Mouse (Mus musculus) natural killer cell, adult 2 months (primary cell): ENCODE data around the gene Babam2.
"Not testable (repeated sequence)": the region's sequence is repeated elsewhere in the genome, so short reads cannot be mapped to it uniquely, and the experiment has no call there.

Experiments
- DNase-seq, 2 experiments: peaks; one replicate each; pipeline ENCODE4 v3.0.0; 2022; ENCODE audit warnings: low spot score in 2 of 2

Babam2 gene

DNA sequence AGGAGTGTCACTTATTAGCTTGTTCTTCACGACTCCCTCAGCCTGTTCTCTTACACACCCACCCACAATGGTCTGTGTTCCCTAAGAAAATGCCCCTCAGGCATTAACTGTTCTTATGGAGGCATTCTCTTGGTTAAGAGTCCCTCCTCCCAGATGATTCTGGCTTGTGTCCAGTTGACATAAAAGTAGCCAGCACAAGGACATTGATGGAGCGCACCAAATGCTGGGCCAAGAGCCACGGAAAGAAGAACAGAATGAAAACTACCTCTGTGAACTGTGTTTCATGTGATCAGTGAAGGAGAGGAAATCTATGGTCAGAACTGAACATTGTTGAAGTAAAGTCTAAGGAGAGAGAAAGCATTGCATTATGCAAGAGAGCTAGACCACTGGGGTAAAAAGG is 89.7 kb downstream of the Babam2 start:
- no peak for DNase-seq

DNA sequence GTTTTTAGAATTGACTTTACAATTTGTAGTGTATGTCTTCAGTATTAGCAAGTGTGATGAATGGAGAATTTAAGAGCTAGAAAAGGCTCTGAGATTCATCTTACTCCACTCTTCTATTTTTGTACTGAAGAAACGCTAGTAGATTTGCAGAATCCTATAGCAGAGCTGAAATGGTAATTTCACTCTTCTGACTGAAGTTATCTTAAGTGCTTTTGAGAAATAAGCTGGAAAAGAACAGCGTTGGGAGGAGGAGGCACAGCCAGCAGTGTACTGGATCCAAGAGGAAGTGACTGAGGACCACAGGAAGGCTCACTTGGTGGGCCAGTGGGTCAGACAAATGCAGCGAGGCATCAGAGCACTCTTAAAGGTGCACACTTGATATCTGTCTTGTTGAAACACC is 90.1 kb downstream of the Babam2 start:
- no peak for DNase-seq

DNA sequence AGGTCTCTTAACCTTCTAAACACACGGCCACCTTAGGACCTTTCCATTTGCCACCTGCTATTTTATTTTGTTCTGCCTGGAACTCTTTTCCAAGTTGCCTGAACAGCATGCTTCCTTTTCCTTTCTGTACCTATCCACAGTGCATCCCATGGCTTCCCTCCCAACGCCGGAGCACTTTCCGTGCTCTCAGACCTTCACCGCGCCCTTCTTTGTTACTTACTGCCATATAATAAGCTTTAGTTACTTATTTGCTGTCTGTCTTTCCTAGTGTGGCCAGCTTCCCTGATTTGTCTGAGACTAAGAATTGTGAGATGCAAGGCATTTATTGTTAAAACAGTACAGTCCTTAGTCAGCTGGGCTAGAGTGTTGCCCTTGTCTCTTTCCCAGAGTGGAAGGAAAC is 94.9 kb downstream of the Babam2 start:
- no peak for DNase-seq

DNA sequence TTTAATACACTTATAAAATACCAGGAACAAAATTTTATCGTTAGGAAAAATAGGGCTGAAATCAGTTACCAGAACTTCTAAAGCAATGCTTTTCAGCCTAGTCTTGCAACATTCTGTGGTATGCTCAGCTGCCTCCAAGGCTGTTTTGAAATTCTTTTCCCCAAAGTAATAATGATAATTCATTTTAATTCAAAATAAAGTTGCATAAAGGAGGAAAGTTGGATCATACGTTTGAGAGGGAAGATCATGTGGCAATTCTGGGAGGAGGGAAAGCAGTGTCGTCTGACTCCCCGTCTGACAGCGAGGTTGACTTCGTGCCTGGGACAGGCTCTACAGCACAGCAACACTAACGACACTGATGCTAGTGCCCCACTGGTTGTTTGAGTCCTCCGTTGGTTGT is 95.4 kb downstream of the Babam2 start:
- DNase-seq = no peak

DNA sequence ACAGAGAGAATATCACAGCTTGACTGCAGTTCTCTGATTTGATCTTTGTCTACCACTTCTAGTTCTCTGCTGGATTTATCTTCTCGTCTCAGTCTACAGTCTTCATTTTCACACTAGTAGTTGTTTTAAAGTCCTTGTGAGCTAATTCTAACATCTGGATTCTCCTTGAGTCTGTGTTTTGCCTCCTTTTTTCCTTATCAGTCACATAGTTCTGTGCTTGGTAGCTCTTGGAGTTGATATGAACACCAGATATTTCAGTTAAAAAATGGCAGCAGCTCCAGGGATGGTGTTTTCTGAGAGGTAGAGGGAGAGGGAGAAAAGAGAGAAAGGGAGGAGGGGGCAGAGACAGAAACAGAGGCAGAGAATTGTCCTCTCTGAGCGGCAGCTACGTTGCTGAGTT is 97.9 kb downstream of the Babam2 start:
- no peak for DNase-seq

DNA sequence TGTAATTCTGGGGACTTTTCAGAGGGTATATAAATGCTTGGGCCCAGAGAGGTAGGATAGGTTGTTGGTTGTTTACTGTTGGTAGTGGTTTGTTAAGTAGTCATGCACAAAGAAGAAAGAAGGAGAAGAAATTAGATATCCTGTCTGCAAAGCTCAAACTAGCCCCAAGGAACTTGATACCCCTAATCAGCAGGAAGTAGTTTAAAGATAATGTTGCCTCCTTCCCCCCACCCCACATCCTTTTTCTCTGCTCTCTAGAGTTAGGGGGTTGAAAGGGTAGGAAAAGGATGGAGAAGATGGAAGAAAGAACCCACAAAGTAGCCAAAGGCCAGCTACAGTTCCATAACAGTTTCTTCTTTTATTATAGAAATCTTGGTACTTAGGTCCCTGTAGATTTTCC is 99.5 kb downstream of the Babam2 start:
- no peak for DNase-seq

DNA sequence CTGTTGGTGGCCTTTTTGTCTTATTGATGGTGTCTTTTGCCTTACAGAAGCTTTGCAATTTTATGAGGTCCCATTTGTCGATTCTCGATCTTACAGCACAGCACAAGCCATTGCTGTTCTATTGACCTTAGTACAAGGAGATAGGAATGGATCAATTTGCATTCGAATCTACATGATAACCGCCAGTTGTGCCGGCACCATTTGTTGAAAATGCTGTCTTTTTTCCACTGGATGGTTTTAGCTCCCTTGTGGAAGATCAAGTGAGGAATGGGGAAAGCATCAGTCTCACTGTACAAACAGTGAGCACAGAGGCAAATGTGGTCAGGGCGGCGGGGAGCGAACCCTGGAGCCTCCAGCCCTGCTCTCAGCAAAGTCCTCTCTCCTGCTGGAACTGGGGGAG is 106.7 kb downstream of the Babam2 start:
- not testable (repeated sequence) for DNase-seq

DNA sequence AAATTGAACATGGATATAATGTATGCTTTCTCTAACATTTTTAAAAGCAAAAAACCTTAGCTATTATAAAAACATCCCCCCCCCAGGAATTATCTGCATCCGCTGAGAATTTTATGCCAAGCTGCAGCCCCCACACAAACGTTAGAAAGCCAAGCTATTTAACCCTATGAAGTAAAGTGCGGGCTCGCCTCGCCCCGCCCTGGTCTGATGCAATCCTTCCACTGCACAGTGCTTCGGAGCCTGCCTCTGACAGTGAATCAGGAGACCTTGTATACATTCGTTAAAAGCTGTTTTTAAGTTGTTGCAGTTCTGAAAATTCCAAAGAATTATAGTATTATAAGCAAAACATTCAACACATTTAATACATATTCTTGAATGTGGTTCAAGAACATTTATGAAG is 107.3 kb downstream of the Babam2 start:
- DNase-seq = no peak

DNA sequence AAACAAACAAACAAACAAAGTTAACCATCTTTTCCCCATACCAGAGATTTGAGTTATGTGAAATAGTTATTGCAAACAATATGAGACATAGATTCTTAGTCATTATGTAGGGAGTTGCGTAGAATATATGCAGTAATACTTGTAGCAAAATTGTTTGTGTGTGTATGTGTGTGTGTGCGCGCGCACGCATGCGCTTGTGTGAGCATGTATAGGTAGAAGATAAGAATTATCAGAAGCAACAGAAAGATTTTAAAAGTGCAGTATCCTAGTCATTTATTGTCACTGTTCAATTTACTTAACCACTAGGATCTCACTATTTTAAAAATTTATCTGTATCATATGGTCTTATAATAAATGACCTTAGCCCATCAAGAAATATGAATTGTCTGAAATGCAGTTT is 109.8 kb downstream of the Babam2 start:
- no peak for DNase-seq

DNA sequence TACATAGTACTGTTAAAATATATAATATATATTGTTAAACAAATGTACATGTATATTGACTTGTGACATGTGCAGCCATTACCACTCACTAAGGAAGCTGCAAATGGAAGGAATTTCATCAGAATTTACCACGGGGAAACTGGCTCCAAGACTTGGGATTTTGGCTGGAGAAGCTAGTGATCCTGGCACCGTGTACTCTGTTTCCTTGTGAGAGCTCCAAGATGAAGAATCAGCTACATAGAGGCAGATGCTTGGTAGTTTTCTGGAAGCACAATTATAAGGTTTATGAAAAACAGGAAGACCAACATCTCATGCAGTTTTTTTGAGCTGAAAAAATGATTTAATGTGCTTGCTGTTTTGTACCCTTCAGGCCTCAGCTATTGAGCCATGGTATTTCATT is 110.8 kb downstream of the Babam2 start:
- no peak for DNase-seq

DNA sequence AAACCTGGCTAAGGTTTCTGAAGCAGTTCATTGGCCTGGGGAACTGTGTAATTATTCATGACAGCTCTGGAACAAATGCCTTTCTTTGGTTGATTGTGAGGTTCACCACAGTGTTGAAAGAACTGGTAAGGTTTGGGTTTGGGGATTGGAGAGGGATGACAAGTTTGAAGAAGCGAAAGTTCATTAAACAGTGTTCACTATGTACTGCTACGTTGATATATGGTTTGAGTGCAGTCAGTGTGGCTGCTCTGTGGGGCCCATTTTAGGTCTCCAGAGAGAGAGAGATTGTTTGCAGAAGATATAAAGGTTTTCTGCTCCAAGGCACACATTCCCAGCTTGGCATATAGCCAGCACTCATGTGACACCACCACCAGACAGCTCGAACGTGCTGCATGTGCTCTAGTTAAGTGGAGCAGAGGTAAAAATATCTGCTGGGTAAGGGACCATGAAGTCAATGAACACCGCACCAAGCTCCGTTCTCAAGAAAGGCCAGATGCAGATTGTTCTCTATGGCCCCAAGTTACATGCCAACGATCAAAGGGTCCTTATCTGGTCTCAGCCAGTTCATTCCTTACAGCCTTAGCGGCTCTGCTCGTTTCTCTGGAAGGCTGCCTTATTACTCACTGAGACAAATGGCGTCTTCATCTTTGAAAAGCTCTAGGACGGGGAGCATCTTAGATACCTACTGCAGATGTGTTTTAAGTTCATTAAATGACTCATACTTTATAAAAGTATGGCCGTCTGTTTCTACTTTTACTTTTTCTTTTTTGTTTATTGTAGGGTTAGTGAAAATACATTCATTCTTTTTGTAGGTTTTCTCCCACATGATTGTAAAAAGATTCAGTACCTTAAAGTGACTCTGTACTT is 113.5 kb downstream of the Babam2 start:
- peak in 1 of 2 experiments; percentile 11 for DNase-seq

DNA sequence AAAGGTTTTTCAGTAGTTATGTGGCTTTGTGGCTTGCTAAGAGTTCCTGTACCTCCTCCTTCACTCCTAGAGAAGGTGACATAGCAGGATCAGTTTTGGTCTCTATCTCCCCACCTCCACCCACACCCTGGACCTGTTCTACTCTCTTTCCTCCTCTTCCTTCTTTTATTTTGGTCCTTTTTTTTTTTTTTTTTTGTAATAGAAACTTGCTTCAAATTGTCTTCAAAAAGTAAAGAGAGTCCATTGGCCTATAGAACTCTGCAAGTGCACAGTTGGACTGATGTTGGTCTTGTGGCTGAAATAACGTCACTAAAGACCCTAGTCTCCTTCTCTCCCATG is 114.1 kb downstream of the Babam2 start:
- DNase-seq = no peak

DNA sequence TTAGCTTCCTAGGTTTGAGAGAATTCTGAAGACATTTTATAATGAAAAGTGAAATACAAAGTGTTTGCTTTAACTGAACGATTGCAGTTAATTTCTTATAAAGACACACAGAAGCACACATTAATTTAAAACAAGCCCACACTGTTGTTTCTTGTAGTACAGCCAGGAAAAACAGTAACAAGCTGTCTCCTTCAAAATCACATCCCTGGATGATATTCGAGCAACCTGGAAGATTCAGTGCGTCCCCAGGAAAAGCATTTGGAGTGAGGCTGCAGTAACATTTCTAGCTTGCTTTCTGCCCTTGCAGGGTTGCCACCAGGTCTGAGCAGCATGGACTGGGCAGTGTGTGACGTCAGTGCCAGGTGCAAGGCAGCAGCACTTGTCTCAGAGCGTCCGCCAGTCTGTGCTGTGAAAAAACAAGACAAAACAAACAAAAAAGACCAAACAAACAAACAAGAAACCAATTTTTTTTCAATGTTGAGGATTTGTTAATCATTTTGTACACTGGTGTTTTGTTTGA is 115.7 kb downstream of the Babam2 start:
- DNase-seq = no peak

DNA sequence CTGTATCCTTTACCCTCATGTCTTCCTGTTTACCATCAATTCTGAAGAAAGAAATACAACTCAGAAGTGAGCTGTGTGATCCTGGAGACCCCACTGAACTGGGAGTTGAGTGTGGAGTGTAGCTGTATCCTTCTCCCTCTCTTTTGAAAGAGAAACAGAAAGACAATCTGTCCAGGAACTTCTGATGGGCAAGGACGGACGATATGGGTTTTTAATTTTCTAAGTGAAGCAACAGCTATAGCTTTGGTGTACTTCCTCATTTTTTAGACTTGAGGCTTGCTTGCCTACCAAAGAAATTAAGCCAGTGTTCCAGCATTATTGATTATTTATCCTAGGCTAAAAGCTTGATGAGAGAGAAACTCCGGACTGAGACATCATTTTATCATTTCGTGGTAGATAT is 116.6 kb downstream of the Babam2 start:
- no peak for DNase-seq

DNA sequence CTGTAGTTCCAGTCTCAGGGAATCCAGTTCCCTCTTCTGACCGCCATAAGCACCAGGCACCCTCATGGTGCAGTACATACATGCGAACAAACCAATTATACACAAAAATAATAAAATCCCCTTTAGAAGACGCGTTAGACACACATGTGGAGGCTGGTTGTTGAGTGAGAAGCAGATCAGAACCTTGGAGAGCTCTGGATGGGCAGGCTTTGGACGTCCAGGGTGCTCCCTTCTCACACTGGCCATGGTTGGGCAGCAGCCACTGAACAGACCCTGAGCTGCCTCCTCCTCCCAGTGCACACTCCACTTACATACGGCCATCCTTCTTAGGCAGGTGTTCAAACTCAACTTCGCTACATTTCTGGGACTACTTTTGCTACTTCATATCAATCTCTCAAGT is 117.6 kb downstream of the Babam2 start:
- DNase-seq = no peak

DNA sequence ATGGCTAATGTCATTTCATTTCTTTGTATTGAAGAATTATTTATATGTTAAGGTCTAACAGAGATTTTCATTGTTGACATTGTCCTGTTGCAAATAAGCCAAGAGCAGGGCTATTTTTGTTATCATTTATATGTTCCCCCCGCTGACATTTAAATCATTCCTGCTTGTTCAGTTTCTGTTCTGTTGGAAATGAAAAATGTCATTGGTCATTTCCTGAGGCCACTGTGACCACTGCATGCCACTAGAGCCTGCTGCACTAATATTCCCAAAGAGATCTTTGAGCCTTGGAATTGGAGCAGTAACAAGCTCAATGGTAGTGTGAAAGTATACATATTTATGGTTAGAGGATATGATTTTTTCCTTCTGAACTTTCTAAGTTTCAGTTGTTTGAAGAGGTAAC is 118.6 kb downstream of the Babam2 start:
- DNase-seq = no peak

DNA sequence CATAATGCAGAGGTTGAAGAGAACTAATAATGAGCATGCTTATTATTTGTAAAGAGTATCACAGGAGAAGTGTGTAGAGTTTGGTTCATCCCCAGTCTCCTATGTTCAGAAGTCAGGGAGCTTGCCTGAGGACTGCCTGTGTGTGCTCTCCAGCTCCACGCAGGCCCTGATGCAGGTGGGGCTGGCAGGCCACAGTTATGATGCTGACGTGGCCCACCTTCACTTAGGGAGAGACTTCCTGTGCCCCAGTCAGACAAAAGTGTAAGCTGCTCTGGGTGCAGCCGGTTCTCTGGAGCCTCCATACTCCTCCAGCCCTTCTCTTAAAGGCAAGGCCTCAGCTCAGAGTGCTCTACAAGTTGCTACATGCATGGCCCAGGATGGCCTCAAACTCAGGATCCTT is 123.3 kb downstream of the Babam2 start:
- no peak for DNase-seq

DNA sequence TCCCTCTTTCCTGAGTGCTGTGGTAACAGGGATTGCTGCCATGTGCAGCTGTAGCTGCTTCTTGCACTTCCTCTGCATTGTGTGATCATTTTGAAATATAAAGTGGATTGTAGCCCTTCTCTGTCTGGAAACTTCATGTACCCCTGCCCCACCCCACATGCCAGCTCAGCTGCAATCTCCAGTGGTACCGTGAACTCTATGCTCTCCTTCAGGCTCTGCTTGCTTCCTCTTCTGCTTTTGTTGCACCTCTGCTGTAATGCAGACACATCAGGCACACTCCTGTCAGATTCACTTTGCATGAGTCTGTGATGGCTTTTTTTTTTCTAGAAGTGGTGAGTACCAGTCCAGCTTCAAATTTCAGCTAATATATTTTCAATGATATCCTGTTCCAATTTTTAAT is 123.7 kb downstream of the Babam2 start:
- no peak for DNase-seq

DNA sequence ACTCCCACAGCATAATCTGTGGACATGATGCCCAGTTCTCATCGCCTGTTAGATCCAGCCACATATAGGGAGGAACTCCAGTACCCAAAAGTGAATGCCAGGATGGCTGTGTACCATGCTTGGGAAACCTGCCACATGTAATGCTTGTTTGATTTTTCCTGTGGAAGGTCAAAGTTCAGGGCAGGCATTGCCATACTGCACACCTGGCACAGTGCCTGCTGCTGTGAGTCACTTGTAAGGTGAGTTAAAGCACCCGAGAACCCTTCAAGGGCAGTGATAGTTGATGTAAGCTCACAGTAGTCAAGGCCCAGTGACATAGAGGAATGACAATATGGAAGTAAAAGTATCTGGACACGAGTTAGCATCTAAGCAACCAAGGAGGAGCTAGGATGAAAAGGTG is 126.2 kb downstream of the Babam2 start:
- DNase-seq = no peak

DNA sequence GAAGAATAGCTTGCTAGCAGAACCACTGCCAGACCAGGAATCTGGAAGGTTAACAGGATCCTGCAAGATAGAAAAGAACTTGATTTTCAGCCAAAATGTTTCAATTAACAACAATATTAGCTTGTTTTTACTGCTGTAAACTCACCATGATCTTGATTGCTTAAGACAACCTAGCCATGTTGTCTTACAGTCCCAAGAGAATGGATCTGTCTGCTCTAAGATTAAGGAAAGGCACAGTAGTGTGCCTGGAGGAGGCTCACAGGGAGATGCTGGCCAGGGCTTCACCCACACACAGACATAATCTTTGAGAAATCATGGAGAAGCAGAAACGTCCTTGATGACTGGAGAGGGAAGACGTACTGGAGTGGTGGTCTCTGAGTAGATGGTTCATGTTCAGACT is 126.6 kb downstream of the Babam2 start:
- no peak for DNase-seq

DNA sequence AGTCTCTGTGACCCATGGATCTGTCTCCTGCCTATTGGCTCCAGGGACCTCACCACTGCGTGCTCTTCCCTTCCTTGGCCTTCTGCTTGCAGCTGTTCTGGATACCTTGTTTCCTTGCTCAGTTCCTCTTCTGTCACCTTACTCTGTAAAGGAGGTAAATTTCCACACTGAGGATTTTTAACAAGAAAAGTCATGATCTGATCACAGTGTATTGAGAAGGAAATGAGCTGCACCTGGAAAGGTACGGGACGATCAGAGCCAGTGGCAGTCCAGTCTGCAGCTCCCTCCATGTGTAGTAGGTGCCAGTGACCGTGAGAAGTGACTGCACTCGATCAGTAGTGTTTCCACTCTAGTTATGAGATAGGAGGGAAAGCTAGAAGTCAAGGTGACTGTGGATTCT is 129.8 kb downstream of the Babam2 start:
- no peak for DNase-seq

DNA sequence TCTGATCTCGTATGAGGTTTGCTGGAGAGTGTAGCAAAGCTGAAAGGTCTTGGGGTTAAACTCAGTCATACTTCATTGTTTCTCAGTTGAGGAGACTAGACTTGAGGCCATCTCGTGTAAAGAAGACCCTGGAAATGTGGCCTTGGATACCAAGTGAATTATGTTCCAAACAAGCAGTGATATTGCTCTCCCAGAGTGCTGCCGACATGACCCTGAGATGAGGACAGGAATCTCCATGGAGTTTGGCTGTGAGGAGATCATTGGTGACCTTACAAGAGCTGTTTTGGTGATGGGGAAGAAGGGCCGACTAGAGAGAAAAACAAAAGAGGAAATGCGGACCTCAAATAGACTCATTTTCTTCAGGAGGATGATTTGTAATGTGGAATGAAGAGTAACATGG is 130.4 kb downstream of the Babam2 start:
- DNase-seq = no peak

DNA sequence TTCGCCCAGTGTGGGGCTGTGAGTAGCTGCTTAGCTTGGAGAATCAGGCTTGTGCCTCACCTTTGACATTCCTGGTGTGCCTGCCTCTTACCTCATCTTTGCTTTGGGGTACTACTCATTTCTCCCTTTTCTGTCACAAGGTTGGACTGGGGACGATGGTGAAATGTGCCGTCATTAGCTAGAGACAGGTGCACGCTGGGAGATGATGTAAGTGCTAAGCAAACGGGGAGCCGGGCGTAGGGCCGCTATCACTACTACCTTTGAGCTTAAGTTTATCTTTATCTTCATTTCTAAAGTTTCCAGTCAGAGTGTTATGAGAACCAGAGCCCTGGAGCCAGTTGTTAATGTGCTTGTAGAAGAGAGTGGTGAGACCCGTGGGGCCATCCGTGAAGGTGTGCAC is 131.3 kb downstream of the Babam2 start:
- no peak for DNase-seq

DNA sequence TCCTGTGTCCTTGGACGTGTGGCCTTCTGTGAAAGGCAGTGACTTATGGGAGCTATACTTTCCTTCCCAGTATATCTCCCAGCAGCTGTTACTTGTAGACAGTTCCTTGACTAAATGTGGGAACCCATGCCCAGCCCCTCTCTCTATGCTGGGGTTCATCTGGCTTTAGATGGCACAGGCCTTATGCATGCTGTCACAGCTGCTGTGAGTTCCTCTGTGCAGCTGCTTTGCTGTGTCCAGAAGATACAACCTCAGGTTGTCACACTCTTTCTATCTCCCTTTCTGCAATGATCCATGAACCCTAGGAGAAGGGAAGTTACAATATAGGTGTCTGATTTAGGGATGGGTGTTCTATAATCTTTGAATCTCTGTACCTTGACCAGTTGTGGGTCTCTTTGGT is 132.1 kb downstream of the Babam2 start:
- DNase-seq = no peak
